Mouse (Mus musculus) layer of hippocampus, postnatal 25 days (tissue): ENCODE data around the gene Myct1. TPM values are rescaled to one million over a fixed set of nuclear protein-coding genes. Genes with fewer than 3 reads are reported as not detected.

Source experiments
- DNase-seq, 2 experiments: peaks; one replicate each; pipeline ENCODE4 v3.0.0; 2022; ENCODE audit warnings: mixed read lengths in 2 of 2, low spot score in 1 of 2; ENCODE audit errors: extremely low spot score in 1 of 2
- total RNA-seq, 2 experiments: library from RNA; stranded (reverse); gene quantifications; 2 replicates each; pipeline ENCODE4 v1.2.3; 2021

The Myct1 gene
- total RNA-seq = under 1 TPM; 0.25 to 0.54 TPM

DNA sequence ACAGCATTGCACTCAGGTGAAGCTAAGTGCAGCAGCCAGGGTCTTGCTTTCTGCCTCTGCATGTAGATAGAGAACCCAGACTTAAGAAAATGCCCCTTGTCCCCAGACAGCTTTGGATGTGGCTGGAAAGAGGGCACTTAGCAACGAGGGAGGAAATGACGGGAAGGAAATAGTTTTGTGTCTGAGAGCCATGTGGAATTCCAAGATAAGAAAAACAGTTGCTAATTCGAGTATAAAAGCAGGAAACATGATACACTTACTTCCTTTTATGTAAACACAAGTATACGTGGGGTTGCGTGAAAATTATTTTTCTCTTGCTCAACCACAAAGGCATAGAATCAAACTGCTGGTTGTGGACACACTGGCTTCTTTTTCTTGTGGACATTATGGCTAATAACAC is at the start of gene Myct1:
TSS of gene Myct1 (plus strand) at position 312 of the 400 bp plus-strand sequence.
- DNase-seq = no peak

DNA sequence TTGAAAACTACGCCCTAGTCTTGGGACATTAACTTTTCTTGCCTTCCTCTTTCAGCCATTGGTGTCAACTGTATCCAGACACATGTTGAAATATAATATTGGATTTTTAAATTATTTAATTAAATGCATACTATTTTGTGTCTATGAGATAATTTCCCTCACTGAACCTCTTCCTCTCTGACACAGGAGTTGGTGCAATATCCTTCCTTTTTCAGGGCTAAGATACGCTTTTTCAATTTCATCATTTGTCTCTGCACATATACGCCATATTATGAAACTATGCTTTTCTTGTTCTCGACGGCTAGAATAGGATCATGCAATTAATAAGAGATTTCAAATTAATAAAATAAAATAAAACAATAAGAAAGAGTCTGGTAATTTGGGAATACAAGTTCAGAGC is 47.1 kb upstream of the Myct1 start:
- DNase-seq = no peak

DNA sequence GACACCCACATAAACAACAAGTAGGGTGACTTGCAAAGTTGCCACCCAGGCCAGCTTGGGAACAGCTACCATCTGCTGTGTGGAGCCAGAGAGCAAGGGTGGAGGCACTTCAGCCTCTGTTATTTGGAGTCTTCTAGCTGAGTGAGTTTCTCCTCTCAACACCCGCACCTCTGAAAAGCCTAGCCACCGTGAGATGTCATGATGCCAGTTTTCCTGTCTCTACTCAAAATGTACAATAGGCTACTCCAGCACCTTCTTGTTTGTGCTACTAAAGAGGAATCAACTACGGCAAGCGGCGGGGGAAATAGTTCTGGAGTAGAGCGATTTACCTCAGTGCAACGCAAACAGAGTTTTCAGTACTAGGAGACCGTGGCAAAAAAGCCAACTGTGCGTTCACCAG is 45.8 kb upstream of the Myct1 start:
- no peak for DNase-seq

DNA sequence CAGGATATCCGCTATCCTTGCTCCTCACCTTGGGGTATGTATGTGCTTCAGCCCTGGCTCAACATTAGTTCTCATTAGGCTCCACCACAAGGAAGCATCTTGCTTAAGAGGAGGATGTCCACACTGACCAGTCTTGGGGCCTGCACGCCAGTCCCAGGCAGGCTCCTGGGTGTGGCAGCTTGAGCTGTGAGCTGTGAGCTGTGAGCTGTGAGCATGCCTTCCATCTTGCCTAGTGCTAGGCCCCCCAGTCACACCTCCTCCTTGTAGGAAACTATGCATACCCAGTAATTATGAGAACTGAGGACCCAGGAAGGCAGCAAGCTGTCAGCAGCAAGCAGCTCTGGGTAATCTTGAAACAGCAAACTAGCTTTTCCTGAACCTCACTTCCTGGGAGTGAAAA is 44.9 kb upstream of the Myct1 start:
- no peak for DNase-seq

DNA sequence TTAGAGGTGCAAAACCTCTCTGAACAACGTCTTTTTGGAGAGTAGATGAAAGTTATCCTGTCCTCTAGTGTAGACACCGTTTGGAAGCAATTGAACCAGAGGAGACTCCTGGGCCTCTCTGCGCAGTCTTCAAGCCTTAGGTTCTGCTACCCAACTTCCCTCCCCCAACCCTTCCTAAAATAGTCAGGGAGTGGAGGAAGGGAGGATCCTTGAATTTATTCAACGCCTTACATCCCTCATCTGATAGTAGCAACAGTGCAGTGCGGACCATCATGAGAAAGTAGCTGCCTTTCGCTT is 43.8 kb upstream of the Myct1 start:
- DNase-seq = no peak

DNA sequence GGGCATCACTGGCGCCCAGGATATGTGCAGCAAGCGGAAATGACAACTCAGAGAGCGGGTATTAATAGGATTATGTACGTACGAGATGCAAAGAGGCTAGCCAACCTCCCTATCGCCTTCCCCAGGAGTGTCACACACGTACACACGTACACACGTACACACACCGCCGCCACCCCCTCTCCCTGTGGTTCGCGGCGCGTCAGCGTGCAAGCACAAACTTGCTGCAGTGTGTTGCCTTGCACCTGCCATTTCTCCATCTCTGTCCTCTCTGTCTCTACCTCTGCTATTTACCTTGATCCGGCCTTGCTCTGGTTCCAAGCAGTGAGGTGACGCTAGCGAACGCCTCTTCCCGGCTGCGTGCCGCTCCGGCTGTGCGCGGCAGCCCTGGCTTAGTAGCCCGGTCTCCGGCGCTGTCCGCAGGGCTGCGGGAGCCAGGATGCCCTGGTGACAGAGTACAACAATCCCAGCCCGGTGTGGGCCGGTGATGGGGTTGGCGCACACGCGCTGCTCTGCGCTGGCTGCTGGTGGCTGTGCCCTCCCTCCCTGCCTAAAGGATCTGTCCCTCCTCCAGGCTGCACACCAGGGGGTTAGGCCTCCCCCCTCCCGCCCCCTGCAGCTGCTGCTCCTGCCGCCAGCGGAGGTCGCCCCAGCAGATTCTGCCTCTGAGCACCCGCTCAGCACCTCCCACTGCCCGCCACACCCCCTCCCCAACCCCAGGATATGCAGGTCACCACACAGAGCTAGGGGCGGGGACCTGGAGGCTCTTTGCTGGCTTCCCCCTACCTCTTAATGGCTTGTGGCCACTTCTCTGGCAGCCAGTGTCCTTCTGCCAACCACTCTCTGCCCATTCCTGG is 43.2 kb upstream of the Myct1 start:
- peak; percentile 35 to 61 for DNase-seq

DNA sequence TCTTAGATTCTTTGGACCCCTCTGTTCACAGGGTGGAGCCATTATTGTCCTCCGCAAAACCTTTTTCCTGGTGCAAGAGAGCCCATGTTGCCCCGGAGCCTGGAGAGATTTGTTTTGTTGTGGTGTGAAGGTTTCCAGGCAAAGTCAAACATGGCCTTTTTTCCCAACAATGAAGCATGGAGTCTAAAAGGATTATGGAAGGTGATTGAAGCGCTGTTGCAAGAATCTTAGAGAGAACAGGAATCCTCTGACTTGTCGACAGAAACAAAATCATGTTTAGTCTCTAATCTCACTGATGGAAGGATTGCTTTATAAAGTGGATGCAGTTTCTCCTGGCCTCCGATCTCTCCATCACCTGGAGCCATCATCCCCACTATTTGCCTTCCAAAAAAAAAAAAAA is 42.2 kb upstream of the Myct1 start, which contains the start of gene Syne1:
TSS of gene Syne1 (minus strand) at position 101 of the 400 bp plus-strand sequence.
- DNase-seq = no peak

DNA sequence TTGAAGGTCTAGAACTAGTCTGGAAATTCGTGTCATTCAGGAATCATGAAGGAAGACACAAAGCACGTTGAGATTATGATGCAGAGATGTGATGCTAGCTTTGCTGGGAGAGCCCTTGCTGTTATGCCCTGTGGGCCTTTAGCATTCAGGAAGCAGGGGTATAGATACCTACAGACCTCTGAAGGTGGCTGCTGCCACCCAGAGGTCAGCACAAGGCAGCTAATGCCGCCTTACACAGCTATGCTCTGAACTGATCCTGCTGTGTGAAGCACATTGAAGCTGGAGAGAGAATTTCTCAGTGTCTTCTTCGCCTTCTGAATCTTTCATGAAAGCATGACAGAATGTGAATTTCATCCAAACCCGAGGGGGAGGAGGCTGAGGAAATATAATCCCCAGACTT is 38.6 kb upstream of the Myct1 start:
- DNase-seq = peak in 1 of 2 experiments; percentile 6

DNA sequence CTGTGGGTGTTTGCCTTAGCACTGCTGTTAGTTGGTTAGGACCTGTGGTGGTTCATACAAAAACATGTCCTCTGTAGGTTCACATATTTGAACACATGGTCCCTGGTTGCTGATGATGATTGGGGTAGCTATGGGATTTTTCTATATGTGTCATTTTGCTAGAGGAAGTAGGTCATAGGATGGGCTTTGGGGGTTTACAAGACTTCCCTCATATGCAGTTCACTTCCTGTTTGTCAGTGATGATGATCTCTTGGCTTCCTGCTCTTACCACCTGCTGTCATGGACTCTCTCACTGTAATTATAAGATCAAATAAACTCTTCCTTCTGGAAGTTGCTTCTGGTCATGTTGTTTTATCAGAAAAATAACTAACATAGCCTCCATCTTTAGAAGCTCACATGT is 34.8 kb upstream of the Myct1 start:
- DNase-seq = no peak

DNA sequence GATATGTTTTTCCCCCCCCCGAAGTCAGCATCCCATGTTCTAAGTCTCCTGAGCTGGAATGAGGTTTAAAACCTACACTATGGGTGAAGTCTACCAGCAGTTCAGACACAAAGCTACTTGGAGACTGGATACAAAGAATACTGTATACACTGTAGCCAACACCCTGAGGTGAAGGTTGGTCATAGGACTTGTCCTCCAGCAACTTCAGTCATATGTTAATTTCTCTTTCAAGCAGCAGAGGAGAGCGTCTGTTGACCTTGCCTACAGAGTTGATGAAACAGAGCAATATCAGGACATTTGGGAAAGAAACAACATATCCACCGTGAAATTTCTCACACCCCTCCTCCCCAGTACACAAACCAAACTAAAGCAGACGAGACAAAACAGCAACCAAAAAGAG is 33.0 kb upstream of the Myct1 start:
- DNase-seq = no peak

DNA sequence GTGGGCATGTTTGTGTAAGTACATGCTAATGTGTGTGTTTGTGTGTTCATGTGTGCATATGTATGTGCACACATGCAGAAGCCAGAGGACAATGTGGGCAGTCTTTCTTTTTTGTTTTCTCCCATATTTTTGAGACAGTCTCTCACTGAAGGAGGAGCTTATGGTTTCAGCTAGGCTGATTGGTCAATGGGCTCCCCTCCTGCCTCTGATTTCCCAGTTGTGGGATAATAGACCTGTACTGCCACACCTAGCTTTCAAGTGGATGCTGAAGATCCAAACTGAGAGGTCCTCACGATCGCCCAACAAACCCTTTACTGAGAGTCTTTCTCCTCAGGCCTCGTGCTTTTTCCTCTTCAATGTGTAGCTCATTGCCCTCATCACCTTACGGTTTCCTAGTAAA is 31.9 kb upstream of the Myct1 start:
- DNase-seq = no peak

DNA sequence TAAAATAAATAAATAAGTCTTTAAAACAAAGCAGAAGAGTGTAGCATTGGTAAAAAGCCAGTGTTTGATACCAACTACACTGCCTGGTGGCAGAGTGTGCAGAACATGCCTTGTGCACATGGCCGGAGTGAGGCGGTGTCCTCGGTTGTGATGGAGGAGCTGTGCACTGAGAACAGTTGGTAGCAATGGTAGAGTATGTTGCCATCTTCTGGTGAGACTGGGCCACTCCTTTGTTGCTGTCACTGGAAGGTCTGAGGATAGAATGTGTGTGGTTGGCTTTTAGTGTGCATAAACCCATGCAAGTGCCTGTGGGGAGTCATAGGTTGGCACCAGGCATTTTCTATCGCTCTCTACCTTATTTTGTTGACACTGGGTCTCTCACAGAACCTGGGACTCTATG is 24.6 kb upstream of the Myct1 start:
- DNase-seq = no peak

DNA sequence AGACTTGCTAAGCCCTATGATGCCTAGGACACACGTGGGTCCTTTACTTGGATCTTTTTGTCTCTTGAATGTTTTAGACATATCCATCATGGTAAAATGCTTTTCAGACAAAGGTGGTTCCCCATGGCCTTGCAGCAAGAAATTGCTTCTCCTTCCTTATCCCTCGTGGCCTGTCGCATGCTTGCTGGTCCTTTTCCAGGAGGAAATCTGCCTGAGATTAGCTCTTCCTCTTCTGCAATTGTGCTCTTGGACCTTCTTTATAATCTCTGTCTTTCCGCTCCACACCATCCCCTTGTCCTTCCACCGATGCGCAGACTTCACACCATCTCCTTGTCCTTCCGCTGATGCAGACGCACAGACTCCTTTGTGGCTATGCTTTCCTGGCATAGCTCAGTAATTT is 23.5 kb upstream of the Myct1 start:
- no peak for DNase-seq

DNA sequence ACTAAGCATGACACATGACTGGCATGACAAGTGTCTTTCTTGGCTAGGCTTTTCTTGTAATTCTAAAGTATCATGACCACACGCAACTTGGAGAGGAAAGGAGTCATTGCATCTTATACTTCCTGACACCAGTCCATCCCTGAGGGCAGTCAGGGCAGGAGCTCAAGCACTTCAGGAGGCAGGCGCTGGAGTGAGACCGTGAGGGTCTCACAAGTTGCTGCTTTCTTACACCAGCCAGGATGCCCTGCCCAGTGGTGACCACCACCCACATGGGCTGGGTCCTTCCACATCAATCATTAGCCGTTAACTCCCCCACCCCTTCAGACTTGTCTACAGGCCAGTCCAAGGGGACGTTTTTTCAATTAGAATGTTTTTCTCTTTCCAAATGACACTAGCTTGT is 22.2 kb upstream of the Myct1 start:
- DNase-seq = no peak

DNA sequence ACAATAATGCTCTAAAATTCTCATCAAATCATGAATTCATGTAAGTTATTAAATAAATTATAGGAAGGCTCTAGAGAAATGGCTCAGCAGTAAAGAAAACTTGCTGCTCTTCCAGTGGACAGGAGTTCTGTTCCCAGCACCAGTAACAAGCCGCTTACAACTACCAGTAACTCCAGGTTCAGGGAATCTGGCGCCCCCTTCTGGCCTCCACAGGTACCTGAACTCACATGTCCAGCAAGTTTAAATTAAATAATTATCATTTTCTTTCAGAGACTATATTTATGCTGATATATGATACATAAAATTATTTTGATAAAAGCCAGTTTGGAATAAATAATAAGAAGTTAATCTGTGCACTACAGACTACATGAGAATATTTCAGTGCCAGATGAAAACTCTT is 20.2 kb upstream of the Myct1 start:
- DNase-seq = no peak

DNA sequence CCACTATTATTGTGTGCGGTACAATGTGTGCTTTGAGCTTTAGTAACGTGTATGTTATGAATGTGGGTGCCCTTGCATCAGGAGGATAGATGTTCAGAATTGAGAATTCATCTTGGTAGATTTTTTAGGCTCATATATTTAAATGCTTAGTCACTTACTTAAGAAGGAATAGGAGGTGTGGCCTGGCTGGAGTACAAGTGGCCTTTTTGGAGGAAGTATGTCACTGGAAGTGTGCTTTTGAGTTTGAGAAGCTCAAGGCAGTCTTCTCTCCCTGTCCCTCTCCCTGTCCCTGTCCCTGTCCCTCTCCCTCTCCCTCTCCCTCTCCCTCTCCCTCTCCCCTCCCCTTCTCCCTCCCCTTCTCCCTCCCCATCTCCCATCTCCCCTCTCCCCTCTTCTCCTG is 2.5 kb upstream of the Myct1 start:
- no peak for DNase-seq

DNA sequence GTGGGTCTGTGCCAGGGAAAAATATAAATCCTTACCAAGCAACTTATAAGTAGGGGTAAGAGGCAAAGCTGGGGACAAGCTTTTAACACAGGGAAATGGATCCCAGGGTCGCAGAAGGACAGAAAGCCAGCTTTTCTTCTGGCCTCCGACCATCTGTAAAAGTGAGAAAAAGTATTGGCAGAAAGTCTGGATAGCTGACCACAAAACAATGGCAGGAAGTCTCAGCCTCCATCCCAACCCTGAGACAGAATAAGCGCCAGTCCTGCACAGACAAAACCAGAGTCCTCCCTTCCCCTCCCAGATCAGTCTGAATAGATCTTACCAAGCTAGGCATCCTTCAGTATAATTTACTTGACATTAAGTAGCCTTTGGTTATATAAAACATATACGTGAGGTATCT is 1.6 kb upstream of the Myct1 start:
- DNase-seq = no peak

DNA sequence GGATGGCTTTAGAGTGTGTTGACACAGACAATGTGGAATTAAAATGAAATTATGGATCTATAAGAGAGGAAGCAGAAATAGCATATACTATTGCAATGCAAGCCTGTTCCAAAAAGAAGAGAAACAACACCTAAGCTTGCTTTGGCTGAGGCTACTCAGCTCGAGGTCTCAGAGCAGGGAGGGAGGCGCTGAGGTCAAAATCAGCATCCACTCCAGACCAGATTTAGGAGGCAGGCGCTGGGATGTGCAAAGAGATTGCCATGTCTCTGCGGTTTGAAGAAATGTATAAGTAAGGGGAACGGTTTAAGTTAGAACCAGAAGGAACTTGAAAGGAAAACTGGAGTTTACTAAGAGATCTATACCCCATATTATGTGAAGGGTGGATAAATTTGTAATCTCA is 882 bp downstream of the Myct1 start:
- no peak for DNase-seq

DNA sequence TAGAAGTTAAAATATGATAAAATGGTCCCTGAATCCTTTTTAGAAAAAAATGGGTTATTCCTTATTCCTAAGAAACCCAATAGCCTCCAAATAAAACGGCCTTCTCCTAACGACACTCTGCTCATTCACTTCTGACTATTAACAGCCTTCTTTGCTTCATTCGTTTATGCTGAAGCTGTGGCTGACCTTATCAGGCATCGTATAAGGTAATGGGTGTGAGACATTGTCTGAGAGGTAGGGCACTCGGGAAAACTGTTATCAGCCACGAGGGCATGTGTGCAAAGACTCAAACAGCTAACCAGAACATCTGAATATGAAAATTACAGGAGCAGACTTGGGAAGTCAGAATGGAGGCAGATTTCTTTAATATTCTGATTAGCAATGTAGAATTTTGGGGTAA is 3.0 kb downstream of the Myct1 start:
- no peak for DNase-seq

DNA sequence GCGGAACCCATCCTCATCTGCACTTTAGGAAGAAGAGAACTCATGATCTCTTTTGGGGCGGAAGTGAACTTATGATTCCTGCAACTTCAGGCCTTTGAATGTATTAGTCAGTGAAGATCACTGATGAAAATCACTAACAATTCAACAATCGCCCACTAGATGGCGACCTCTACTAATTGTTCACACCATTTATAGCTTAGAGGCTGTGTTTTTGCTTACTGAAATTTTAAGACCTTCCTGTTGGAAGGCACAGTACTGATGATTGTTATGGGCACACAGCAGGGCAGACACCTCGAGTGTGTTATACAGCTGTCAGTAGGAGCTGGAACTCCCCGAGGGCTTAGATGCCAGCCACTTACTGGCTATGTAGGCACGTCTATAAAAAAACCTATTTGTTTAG is 6.5 kb downstream of the Myct1 start:
- peak; percentile 39 to 82 for DNase-seq

DNA sequence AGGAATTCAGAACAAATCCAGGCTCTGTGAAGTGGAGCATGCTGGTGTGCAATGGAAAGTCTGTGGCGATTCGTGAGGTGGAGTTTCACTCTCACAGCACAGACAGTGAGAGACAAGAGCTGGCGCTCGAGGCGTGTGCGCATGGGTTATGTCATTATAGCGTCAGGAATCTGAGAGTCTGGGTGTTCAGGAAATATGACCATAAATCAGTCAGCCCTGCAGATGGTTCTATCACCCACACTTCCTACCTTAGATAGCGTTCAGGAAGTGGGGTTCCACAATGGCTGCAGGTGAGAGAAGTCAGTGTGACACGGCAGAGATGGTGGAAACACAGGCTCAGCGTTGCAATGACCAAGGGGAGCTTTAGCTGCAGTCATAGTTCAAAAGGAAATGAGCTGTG is 9.9 kb downstream of the Myct1 start:
- no peak for DNase-seq

DNA sequence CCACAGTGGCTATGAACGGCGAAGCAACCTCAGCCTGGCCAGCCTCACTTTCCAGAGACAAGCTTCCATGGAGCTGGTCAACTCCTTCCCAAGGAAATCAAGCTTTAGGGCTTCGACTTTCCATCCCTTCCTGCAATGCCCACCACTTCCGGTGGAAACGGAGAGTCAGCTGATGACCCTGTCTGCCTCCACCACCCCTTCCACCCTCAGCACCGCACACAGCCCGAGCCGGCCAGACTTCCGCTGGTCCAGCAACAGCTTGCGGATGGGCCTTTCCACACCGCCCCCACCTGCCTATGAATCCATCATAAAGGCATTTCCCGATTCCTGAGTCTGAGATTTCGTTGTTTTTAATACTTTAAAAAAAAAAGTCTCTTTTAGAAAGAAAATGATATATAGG is 10.8 kb downstream of the Myct1 start:
- no peak for DNase-seq

DNA sequence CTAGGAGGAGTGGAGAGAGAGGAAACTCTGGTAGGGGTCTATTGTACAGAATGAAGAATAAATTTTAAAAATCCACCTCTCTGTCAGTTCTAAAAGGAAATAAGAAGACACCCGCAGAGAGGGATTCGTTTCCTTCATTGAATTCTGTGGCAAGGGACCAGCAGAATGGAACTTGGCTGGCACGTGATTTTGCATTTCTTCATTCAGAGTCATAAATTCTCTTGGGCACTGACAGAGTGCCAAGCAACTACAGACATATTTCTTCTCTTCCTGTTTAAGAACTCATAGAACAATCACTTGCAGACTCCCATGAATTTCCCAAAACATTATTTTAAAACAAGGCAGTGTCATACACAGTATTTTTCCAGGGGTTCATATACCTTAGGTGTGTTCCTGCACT is 15.3 kb downstream of the Myct1 start:
- DNase-seq = no peak
